Mouse (Mus musculus) gastrocnemius, postnatal 14 days (tissue): ENCODE measurements around the gene 9830107B12Rik. TPM values are rescaled to one million over a fixed set of nuclear protein-coding genes. Genes with fewer than 3 reads are reported as not detected.

ENCODE experiments used
- DNase-seq: peaks from one replicate; pipeline ENCODE4 v3.0.0; 2021; ENCODE audit warnings: mixed read lengths
- intact Hi-C: fragments of 180-260 bp; cut with DNase I; formaldehyde crosslinking; loops from one replicate; pipeline ENCODE4 v1.15.1; 2025; ENCODE audit warnings: low total_unique reads
- total RNA-seq, 2 experiments: library from RNA; stranded (reverse); gene quantifications; 2 replicates each; pipeline ENCODE4 v1.2.3; 2021

9830107B12Rik gene
- total RNA-seq, 2 experiments from 2014 or later, result 0.10 TPM; not detected in 1

DNA sequence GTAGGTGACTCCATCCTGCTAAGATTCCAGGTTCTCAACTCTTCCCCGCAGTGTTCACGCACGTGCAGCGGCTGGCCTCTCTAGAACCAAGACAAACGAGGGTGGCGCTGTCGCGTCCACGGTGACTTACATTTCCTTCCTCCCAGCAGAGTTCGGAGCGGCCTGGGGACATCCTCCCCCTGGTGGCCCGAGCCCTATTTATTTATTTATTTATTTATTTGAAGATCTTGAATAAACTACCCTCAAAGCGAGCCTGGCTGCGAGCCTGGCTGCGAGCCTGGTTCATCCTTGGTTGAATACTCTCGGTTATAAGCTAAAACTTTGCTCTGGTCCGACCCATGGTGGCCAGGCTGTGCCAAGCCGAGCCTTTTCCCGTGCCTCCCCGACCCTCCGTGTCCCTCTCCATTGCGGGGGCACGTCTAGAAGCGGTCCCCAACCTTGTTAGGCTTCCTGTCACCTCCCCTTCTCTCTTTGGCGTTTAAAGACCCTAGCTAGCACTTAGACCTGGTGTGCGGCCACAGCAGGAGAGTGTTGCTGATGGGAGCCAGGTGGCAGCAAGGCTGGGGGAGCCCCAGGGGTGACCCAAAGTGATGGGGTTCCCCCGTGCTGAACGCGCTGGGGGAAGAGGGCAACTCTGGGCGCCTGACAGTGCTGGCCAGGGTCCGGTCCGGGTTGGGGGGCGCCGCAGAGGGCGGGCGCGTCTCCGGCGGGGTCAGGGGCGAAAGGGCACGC, 48.9 kb downstream of the 9830107B12Rik start:
- intact Hi-C loops, result loop anchor here (10.0 kb wide), 1 partner anchor 192 kb away; no protein-coding TSS in a partner anchor
- DNase-seq, result peak; percentile 22

DNA sequence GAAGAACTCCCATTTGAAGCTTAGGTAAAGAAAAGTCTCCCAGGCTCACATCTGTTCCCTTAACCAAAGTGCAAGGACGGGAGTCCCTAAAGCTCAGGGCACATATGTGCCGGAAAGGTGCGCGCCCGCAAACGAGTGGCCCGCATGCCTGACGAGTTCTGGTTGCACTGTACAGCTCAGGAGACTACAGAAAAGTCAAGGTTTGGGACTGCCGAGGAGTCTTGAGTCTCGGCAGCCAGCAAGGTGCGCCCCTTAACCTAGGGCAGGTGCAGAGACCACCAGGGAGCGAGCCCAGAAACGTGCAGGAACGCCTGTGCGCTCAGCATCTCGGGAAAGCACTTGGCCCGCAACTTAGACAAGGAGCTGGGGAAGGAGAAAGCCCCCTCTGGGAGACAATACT, 49.7 kb downstream of the 9830107B12Rik start:
- DNase-seq, result no peak
- intact Hi-C loops, result loop anchor here (10.0 kb wide), 1 partner anchor 192 kb away; no protein-coding TSS in a partner anchor

DNA sequence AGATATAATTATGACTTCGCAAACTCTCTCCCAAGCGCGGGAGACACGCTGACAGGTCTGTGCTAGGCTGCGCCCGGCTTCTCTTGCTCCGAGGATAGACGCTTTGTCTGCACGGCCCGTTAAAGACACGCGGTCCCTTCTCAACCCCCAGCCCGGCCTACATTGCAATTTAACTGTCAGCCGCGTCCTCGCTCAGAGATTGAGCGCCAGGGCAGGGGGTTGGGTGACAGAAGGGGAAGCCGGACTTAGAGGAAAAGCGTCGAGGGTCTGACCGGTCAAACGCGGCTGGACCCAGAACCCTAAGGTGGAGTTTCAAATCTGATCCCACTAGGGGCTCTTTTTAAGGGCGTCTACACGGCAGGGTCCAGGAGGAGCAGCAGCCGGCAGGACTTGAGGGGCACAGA, 50.3 kb downstream of the 9830107B12Rik start:
- intact Hi-C loops, result loop anchor here (10.0 kb wide), 1 partner anchor 191 kb away; no protein-coding TSS in a partner anchor

DNA sequence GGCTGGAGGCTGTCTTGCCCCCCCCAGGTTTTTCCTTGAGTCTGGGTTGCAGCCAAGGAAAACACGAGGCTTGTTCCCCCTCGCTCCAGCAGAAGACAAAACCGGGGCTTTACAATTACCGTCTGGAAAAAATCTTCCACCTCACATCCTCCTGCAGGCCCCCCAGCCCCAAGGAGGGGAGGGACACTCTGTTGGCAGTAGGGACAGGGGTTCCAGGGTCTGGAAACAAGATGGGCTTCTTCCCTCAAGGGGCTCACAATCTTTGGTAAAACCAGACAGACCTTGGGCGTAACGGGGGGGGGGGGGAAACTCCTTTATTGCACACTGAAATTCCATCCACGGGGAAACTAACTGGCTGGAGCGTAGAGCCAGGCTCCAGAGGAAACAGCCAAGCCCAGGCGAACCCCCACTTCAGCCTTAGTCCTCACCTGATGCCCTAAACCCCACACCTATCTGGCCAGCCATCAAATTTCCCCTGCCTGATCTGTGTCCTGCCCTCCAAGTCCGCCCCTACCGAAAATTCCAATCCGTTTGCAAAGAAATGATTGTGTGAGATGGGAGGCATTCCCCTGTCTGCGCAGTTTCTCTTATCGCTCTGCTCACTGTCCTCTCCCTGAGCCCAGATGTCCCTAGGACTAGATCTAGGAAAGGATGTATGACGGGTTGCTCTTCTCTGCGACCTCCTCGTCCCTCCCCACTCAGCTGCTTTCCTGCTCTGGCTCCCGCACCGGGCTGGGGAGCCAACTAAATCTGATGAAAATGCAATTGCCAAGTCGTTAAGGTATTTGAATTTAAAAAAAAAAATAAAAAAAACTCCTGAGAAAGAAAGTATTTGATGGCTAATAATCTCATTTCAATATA, 51.0 kb downstream of the 9830107B12Rik start:
- intact Hi-C loops, result loop anchor here (10.0 kb wide), 1 partner anchor 190 kb away; no protein-coding TSS in a partner anchor
- no peak for DNase-seq

More for the DNA sequence above, 50.3 kb downstream of the 9830107B12Rik start:
- no peak for DNase-seq

DNA sequence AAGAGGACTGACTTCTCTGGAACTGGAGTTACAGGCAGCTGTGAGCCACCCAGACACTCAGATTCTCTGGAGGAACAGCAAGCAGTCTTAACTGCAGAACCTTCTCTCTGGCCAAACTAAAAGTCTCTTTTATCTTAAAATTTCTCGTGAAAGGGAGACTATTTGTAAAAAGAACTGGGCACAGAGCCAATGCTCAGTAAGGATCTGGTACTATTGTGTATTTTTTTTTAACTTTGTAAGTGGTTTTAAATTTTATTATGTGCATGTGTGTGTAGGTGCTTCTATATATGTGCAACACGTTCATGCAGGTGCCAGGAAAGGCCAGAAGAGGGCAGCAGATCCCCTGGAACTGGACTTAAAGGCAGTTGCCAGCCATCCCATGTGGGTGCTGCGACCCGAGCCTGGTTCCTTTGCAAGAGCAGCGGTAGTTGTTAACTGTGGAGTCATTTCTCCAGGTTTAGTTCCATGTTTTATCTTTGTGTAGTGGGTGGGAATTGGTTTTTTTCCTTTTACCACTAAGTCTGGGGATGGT, 52.7 kb downstream of the 9830107B12Rik start:
- intact Hi-C loops, result loop anchor here (10.0 kb wide), 1 partner anchor 189 kb away; no protein-coding TSS in a partner anchor
- DNase-seq, result no peak

DNA sequence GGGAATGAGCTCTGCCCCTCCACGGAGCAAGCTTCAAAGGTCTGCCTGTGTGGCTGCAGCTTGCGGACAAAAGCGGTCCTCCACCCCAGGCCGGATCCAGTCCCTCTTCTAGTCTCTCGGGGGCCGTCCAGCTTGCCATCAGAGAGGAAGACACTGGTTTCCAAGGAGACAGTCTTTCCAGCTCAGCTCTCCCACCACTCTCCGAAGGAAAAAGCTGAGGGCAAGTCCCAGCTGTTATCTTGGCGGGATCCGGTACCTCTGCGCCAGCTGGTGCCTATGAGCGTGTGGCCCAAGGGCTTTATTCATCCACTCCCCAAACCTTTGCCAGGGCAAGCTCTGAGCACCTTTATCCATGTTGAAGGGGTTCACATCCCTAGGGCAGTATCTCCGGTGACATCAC, 55.8 kb downstream of the 9830107B12Rik start:
- intact Hi-C loops, result loop anchor here (10.0 kb wide), 1 partner anchor 186 kb away; no protein-coding TSS in a partner anchor
- no peak for DNase-seq

DNA sequence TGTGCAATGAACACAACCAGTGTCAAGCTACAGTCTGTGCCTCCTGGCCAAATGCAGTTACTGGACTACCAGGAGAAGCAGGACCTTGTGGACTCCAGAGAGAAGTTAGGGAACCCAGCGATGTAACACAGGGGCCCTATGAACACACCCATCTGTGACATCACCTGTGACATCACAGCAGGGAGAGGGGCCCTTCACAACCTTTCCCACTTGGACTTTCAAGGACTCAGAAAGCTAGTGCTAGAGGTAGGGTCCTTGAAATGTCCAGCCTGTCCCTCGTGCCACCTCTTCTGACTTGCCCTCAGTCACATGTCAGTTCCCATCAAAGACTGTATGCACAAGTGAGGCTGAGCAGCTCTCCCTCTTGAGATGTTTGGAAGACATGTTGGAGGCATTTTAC, 56.6 kb downstream of the 9830107B12Rik start:
- intact Hi-C loops, result no loop called here
- no peak for DNase-seq

DNA sequence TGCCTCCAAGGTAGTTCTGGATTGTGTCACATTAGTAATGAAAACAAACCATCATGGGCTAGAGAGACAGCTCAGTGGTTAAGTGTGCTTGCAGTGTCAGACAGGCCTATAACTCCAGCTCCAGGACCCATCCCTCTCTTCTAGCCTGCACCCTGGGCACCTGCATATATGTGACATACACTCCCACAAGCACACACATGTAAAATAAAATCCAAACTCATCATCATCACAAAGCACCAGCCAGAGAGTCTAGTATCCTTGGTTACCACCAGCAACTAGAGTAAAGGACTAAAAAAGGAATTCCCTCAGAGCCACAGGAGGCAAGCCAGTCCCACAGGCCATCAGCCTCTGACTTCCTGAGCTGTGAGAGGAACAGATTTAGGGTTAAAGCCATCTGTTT, 57.0 kb downstream of the 9830107B12Rik start, which contains the start of gene 1700067P10Rik:
Gene 1700067P10Rik (plus strand): TSS at position 301 of the 400 bp plus-strand sequence.
- DNase-seq, result no peak

DNA sequence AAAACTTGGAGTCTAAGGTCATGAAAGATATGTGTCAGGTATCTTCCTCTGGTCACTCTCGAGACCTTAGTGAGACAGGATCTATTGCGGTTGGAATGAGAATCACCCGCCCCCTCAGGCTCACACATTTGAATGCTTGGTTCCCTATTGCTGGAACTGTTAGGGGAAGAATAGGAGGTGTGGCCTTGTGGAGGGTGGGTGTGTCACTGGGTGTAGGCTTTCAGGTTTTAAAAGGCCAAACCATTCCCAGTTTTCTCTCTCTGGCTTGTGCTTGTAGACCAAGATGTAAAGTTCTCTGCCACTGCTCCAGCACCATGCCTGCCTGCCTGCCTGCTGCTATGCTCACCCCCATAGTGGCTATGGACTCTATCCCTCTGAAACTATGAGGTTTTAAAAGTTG, 65.4 kb downstream of the 9830107B12Rik start:
- no peak for DNase-seq
- intact Hi-C loops, result no loop called here

More for the DNA sequence above, 57.0 kb downstream of the 9830107B12Rik start, which contains the start of gene 1700067P10Rik:
- intact Hi-C loops, result no loop called here

Other genes starting within 250 kb of the 9830107B12Rik start
- 1 to 10 TPM; 7.5 to 9.2 TPM for gene Foxp4, start 221.6 kb downstream of the 9830107B12Rik start, total RNA-seq
- gene 1700122O11Rik, start 108.0 kb downstream of the 9830107B12Rik start, total RNA-seq, result not detected
- gene 1700067P10Rik, start 56.9 kb downstream of the 9830107B12Rik start, total RNA-seq, result not detected
- gene A530064D06Rik, start 21.0 kb upstream of the 9830107B12Rik start, total RNA-seq, result not detected
- gene Trem1, start 86.5 kb upstream of the 9830107B12Rik start, total RNA-seq, result not detected
- not detected for gene Trem3, start 101.5 kb upstream of the 9830107B12Rik start, total RNA-seq
- not detected for gene Treml4, start 118.0 kb upstream of the 9830107B12Rik start, total RNA-seq
- gene Treml2, start 153.2 kb upstream of the 9830107B12Rik start, total RNA-seq, result under 1 TPM; 0.10 to 0.11 TPM
- under 1 TPM; 0.06 to 0.07 TPM for gene B430306N03Rik, start 169.9 kb upstream of the 9830107B12Rik start, total RNA-seq
- under 1 TPM; 0.66 to 0.94 TPM for gene Trem2, start 200.1 kb upstream of the 9830107B12Rik start, total RNA-seq
- gene Treml1, start 213.6 kb upstream of the 9830107B12Rik start, total RNA-seq, result not detected